In the genomic region with DNA sequence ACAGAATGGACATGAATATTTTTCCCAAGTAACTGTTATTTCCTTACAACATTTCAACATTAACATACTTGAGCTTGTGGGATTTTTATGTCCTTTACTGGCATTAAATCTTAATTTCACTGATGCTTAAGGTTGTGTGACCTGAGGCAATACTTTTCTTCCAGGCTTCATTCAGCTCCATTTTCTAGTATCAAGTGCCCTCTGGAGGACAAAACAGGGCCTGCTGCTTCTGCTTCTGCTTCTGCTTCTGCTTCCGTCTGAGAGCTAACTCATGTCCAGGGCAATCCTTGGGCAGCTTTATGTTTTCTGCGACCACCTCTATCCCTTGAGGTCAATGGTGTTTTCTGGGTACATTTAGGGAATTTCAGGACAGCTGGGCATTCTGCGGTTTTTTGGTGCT, we compare ENCODE assay signal across 8 mouse cellular contexts. TPM values are rescaled to one million over a fixed set of nuclear protein-coding genes. Genes with fewer than 3 reads are reported as not detected.
A peak's percentile ranks its signal among the peaks of the same experiment; 100 is the strongest.
DNase-seq lines count a peak whose midpoint lies in the region; ATAC-seq and TF ChIP-seq lines count a peak whose summit lies in the region.

No protein-coding gene starts in this region.

- H3K9ac ChIP-seq in liver, adult 2 months (ENCODE audit: low read depth, low read length), result no peak overlapping the region

- 80% methylated on average over 3 of the region's 3 CpGs for WGBS in liver, adult 2 months
- WGBS in small intestine, adult 2 months, result 84% methylated on average over 3 of the region's 3 CpGs

- no peak overlapping the region for H3K4me3 ChIP-seq in liver, adult 2 months (ENCODE audit: insufficient read depth, low read depth, low read length)
- H3K4me3 ChIP-seq in small intestine, adult 2 months (ENCODE audit: low read depth, low read length), result no peak overlapping the region

- peak; percentile 48 for TF ChIP-seq CTCF in liver, adult 2 months (IDR thresholded peaks at IDR 0.05; ENCODE audit: low read depth, low read length)
- peak; percentile 26; the same call in 1 of the 2 replicates for TF ChIP-seq CTCF in small intestine, adult 2 months (IDR thresholded peaks at IDR 0.05; ENCODE audit: extremely low read depth, insufficient read length, insufficient replicate concordance, low read depth, low read length)

- DNase-seq in frontal cortex, postnatal 14 days (ENCODE audit: low spot score in 2 of 2), result no peak
- no peak for DNase-seq in liver, adult 2 months (ENCODE audit: extremely low read depth, low read depth, low spot score)
- no peak for DNase-seq in liver
- peak; percentile 57 for DNase-seq in MN1 (ENCODE audit: low spot score)
- DNase-seq in c-Kit-positive CD71-positive TER-119-positive erythroid progenitor cells, embryonic 14.5 days (ENCODE audit: low spot score), result no peak

- TF ChIP-seq POLR2A in liver, adult 2 months (IDR thresholded peaks at IDR 0.05; ENCODE audit: extremely low read depth, insufficient read depth, low read length), result no peak
- no peak for TF ChIP-seq POLR2A in small intestine, adult 2 months (IDR thresholded peaks at IDR 0.05; ENCODE audit: low read depth, low read length)

- H3K27me3 ChIP-seq in liver, adult 2 months (ENCODE audit: control insufficient read depth, insufficient read depth, low read length), result no peaks in the 10 kb centered on the region
- H3K27me3 ChIP-seq in small intestine, adult 2 months (ENCODE audit: control insufficient read depth, insufficient read depth, low read length), result no peaks in the 10 kb centered on the region

- H3K79me2 ChIP-seq in liver, adult 2 months (ENCODE audit: control insufficient read depth, insufficient read depth, low read length), result no peaks in the 10 kb centered on the region

- H3K4me1 ChIP-seq in liver, adult 2 months (ENCODE audit: control insufficient read depth, insufficient read depth, low read length), result no peaks in the 10 kb centered on the region
- no peaks in the 10 kb centered on the region for H3K4me1 ChIP-seq in small intestine, adult 2 months (ENCODE audit: control insufficient read depth, insufficient read depth, insufficient read length, low read length)

- no peak overlapping the region for H3K27ac ChIP-seq in liver, adult 2 months (replicated peaks; ENCODE audit: insufficient read depth, low read depth, low read length)
- H3K27ac ChIP-seq in small intestine, adult 2 months (ENCODE audit: insufficient read depth, low read depth, low read length), result no peak overlapping the region

- H3K36me3 ChIP-seq in liver, adult 2 months (ENCODE audit: control insufficient read depth, insufficient read depth, low read length), result peaks cover 15% of the 10 kb centered on the region
- H3K36me3 ChIP-seq in small intestine, adult 2 months (ENCODE audit: control insufficient read depth, insufficient read depth, low read length), result peaks cover 19% of the 10 kb centered on the region

- ATAC-seq in frontal cortex, adult (ENCODE audit: low TSS enrichment), result peak; percentile 26; the same call in 1 of the 2 replicates
- peak; percentile 61 for ATAC-seq in granulocyte monocyte progenitor cell, adult 5-6 weeks (replicated peaks; ENCODE audit: poor library complexity, severe bottlenecking)

RNA-seq across cellular contexts. Expression of gene 1700003F12Rik, which starts 7.2 kb away (rescaled TPM):
- not detected in 2 replicates for total RNA-seq in liver, adult 2 months (2014; rRNA removed)
- polyA plus RNA-seq in liver, adult 2 months (2012; rRNA removed), result 0.54 TPM in 2 replicates
- total RNA-seq in granulocyte monocyte progenitor cell, adult 5-6 weeks (2014; fragmentation: Nextera tagmentation), result not detected in 2 replicates
- total RNA-seq in granulocyte monocyte progenitor cell, adult 5-6 weeks (2017), result not detected in 2 replicates
- polyA plus RNA-seq in small intestine, adult 2 months (2012; rRNA removed), result 0.32 and 0.47 TPM in 2 replicates

RNA-seq across cellular contexts. Expression of gene Actl10, which starts 11.9 kb away (rescaled TPM):
- 0.09 and 0.13 TPM in 2 replicates for total RNA-seq in liver, adult 2 months (2014; rRNA removed)
- polyA plus RNA-seq in liver, adult 2 months (2012; rRNA removed), result not detected in 2 replicates
- total RNA-seq in granulocyte monocyte progenitor cell, adult 5-6 weeks (2014; fragmentation: Nextera tagmentation), result not detected in 2 replicates
- not detected in 2 replicates for total RNA-seq in granulocyte monocyte progenitor cell, adult 5-6 weeks (2017)
- polyA plus RNA-seq in small intestine, adult 2 months (2012; rRNA removed), result not detected in 2 replicates

RNA-seq across cellular contexts. Expression of gene Necab3, which starts 19.0 kb away (rescaled TPM):
- total RNA-seq in liver, adult 2 months (2014; rRNA removed), result 0.09 and 0.13 TPM in 2 replicates
- polyA plus RNA-seq in liver, adult 2 months (2012; rRNA removed), result 0.09 TPM in 1 of 2 replicates, not detected in the other
- total RNA-seq in granulocyte monocyte progenitor cell, adult 5-6 weeks (2014; fragmentation: Nextera tagmentation), result 1.8 and 7.0 TPM in 2 replicates
- total RNA-seq in granulocyte monocyte progenitor cell, adult 5-6 weeks (2017), result 2.4 TPM in 1 of 2 replicates, not detected in the other
- 0.24 TPM in 1 of 2 replicates, not detected in the other for polyA plus RNA-seq in small intestine, adult 2 months (2012; rRNA removed)

RNA-seq across cellular contexts. Expression of gene E2f1, which starts 30.0 kb away (rescaled TPM):
- total RNA-seq in liver, adult 2 months (2014; rRNA removed), result 1.1 and 2.3 TPM in 2 replicates
- polyA plus RNA-seq in liver, adult 2 months (2012; rRNA removed), result 2.4 and 3.8 TPM in 2 replicates
- total RNA-seq in granulocyte monocyte progenitor cell, adult 5-6 weeks (2014; fragmentation: Nextera tagmentation), result 32.0 and 45.2 TPM in 2 replicates
- total RNA-seq in granulocyte monocyte progenitor cell, adult 5-6 weeks (2017), result 7.5 and 9.9 TPM in 2 replicates
- 7.1 and 14.5 TPM in 2 replicates for polyA plus RNA-seq in small intestine, adult 2 months (2012; rRNA removed)
